Mouse (Mus musculus) hindbrain, embryonic 12.5 days (tissue): Measurements from ENCODE around the gene Nrgn. TPM values are rescaled to one million over a fixed set of nuclear protein-coding genes. Genes with fewer than 3 reads are reported as not detected.

Experiments
- ATAC-seq: fragments of 200-750 bp; cut with Nextera tagmentation; 2 replicates; pipeline ENCODE4 v1.8.0; 2017; ENCODE audit warnings: moderate TSS enrichment; ENCODE audit not compliant: low FRiP score
- H3K27ac ChIP-seq: fragments of 300-500 bp; sonication (generic); 2 replicates; pipeline ENCODE4 v1.5.1; 2016; ENCODE audit warnings: mild to moderate bottlenecking
- H3K27me3 ChIP-seq: fragments of 300-500 bp; sonication (generic); 2 replicates; pipeline ENCODE4 v1.6.1; 2016; ENCODE audit warnings: mild to moderate bottlenecking
- H3K36me3 ChIP-seq: fragments of 300-500 bp; sonication (generic); 2 replicates; pipeline ENCODE4 v1.6.1; 2016; ENCODE audit warnings: mild to moderate bottlenecking
- H3K4me1 ChIP-seq: fragments of 300-500 bp; sonication (generic); 2 replicates; pipeline ENCODE4 v1.6.1; 2016
- H3K4me2 ChIP-seq: fragments of 300-500 bp; sonication (generic); replicated peaks from 2 replicates; pipeline ENCODE4 v1.6.1; 2016; ENCODE audit warnings: mild to moderate bottlenecking
- H3K4me3 ChIP-seq: fragments of 300-500 bp; sonication (generic); 2 replicates; pipeline ENCODE4 v1.5.1; 2016; ENCODE audit warnings: mild to moderate bottlenecking
- H3K9ac ChIP-seq: fragments of 300-500 bp; sonication (generic); 2 replicates; pipeline ENCODE4 v1.6.1; 2016; ENCODE audit warnings: mild to moderate bottlenecking, moderate library complexity
- H3K9me3 ChIP-seq: fragments of 300-500 bp; sonication (generic); replicated peaks from 2 replicates; pipeline ENCODE4 v1.6.1; 2016; ENCODE audit warnings: mild to moderate bottlenecking
- WGBS: fragments of 180-500 bp; shearing (Covaris S2); methylation state at CpG from one replicate; pipeline ENCODE4 v1.1.7; 2016; 5-methylcytosine and 5-hydroxymethylcytosine counted together
- polyA plus RNA-seq: library from polyadenylated mRNA; unstranded; fragments of >200 nt; fragmentation: Nextera tagmentation; extraction: Ambion mirVana; gene quantifications from 2 replicates; pipeline ENCODE4 v1.2.1, GENCODE M21; 2016

Gene Nrgn
- polyA plus RNA-seq, 1 experiment from 2014 or later, result 15.5 TPM

GRCm38 (mm10) chr9:37550435-37550834, 2.3 kb downstream of the Nrgn start:
- H3K4me3 ChIP-seq, result no peak overlapping the region
- H3K36me3 ChIP-seq, result no peaks in the 10 kb centered on the region
- WGBS, result 50% methylated on average over 1 of the region's 1 CpGs
- H3K9ac ChIP-seq, result no peak overlapping the region
- H3K27ac ChIP-seq, result no peak overlapping the region
- H3K27me3 ChIP-seq, result peaks cover 98% of the 10 kb centered on the region
- ATAC-seq, result no peak
- peaks cover 24% of the 10 kb centered on the region for H3K4me1 ChIP-seq
- no peaks in the 10 kb centered on the region for H3K9me3 ChIP-seq
- H3K4me2 ChIP-seq, result no peak overlapping the region

GRCm38 (mm10) chr9:37546889-37547288, 5.8 kb downstream of the Nrgn start:
- ATAC-seq, result no peak
- WGBS, result 85% methylated on average over 1 of the region's 1 CpGs
- peaks cover 94% of the 10 kb centered on the region for H3K27me3 ChIP-seq

GRCm38 (mm10) chr9:37545847-37546452, 6.8 kb downstream of the Nrgn start:
- Histone ChIP-seq H3K9me3 (no peaks in the 10 kb centered on the region), H3K27ac (no peak overlapping the region), H3K4me1 (peaks cover 18% of the 10 kb centered on the region), H3K4me3 (peak overlapping the region; percentile 12; the same call in 1 of the 2 replicates), H3K9ac (no peak overlapping the region), H3K36me3 (no peaks in the 10 kb centered on the region), H3K27me3 (peaks cover 85% of the 10 kb centered on the region), H3K4me2 (peak overlapping the region; percentile 27)
- 8% methylated on average over 27 of the region's 27 CpGs for WGBS
- ATAC-seq, result no peak

More at GRCm38 (mm10) chr9:37546889-37547288, 5.8 kb downstream of the Nrgn start:
- no peak overlapping the region for H3K9ac ChIP-seq
- no peak overlapping the region for H3K4me2 ChIP-seq
- no peak overlapping the region for H3K27ac ChIP-seq
- H3K9me3 ChIP-seq, result no peaks in the 10 kb centered on the region
- H3K4me3 ChIP-seq, result no peak overlapping the region
- H3K36me3 ChIP-seq, result no peaks in the 10 kb centered on the region
- H3K4me1 ChIP-seq, result peaks cover 22% of the 10 kb centered on the region

GRCm38 (mm10) chr9:37545166-37545610, 7.5 kb downstream of the Nrgn start:
- Histone ChIP-seq H3K9ac (peak overlapping the region; percentile 35), H3K9me3 (no peaks in the 10 kb centered on the region), H3K36me3 (no peaks in the 10 kb centered on the region), H3K4me2 (peak overlapping the region; percentile 53), H3K4me3 (peak overlapping the region; percentile 27), H3K27ac (no peak overlapping the region), H3K4me1 (peaks cover 18% of the 10 kb centered on the region), H3K27me3 (peaks cover 77% of the 10 kb centered on the region)
- peak; percentile 49 for ATAC-seq
- 5% methylated on average over 17 of the region's 17 CpGs for WGBS

- Histone ChIP-seq H3K4me2 (peak overlapping the region; percentile 53), H3K4me1 (peaks cover 18% of the 10 kb centered on the region), H3K9ac (peak overlapping the region; percentile 35), H3K4me3 (peak overlapping the region; percentile 27), H3K36me3 (no peaks in the 10 kb centered on the region), H3K9me3 (no peaks in the 10 kb centered on the region), H3K27ac (no peak overlapping the region), H3K27me3 (peaks cover 72% of the 10 kb centered on the region)
- WGBS, result under 1% methylated on average over 29 of the region's 29 CpGs
- ATAC-seq, result peak; percentile 51
These were observed 8.1 kb downstream of the Nrgn start for GRCm38 (mm10) chr9:37544447-37545165.

- H3K4me3 ChIP-seq, result peak overlapping the region; percentile 27; the same call in 1 of the 2 replicates
- WGBS, result 30% methylated on average over 12 of the region's 12 CpGs
- peaks cover 18% of the 10 kb centered on the region for H3K4me1 ChIP-seq
- no peaks in the 10 kb centered on the region for H3K9me3 ChIP-seq
- no peaks in the 10 kb centered on the region for H3K36me3 ChIP-seq
- no peak overlapping the region for H3K27ac ChIP-seq
- ATAC-seq, result 0 out of 2 replicates have a peak, but pooled peaks have one; percentile 14
- H3K27me3 ChIP-seq, result peaks cover 69% of the 10 kb centered on the region
- peak overlapping the region; percentile 53 for H3K4me2 ChIP-seq
- 0 out of 2 replicates have a peak overlapping the region, but pooled peaks have one; percentile 13 for H3K9ac ChIP-seq
These were observed 8.7 kb downstream of the Nrgn start for GRCm38 (mm10) chr9:37543869-37544440.

- Histone ChIP-seq H3K27me3 (peaks cover 59% of the 10 kb centered on the region), H3K36me3 (no peaks in the 10 kb centered on the region), H3K9ac (no peak overlapping the region), H3K27ac (no peak overlapping the region), H3K4me2 (no peak overlapping the region), H3K4me3 (no peak overlapping the region), H3K4me1 (peaks cover 18% of the 10 kb centered on the region), H3K9me3 (no peaks in the 10 kb centered on the region)
- no peak for ATAC-seq
- WGBS, result 79% methylated on average over 7 of the region's 7 CpGs
These were observed 10.7 kb downstream of the Nrgn start for GRCm38 (mm10) chr9:37541851-37542642.

- no peak overlapping the region for H3K4me2 ChIP-seq
- no peak overlapping the region for H3K9ac ChIP-seq
- no peak for ATAC-seq
- H3K27me3 ChIP-seq, result peaks cover 51% of the 10 kb centered on the region
- no peaks in the 10 kb centered on the region for H3K9me3 ChIP-seq
- 81% methylated on average over 6 of the region's 6 CpGs for WGBS
- H3K4me3 ChIP-seq, result no peak overlapping the region
- H3K36me3 ChIP-seq, result no peaks in the 10 kb centered on the region
- H3K4me1 ChIP-seq, result peaks cover 18% of the 10 kb centered on the region
- H3K27ac ChIP-seq, result no peak overlapping the region
These were observed 11.8 kb downstream of the Nrgn start for GRCm38 (mm10) chr9:37540701-37541575.

GRCm38 (mm10) chr9:37540226-37540625, 12.5 kb downstream of the Nrgn start:
- Histone ChIP-seq H3K4me3 (no peak overlapping the region), H3K27me3 (peaks cover 44% of the 10 kb centered on the region)

GRCm38 (mm10) chr9:37539170-37540025, 13.3 kb downstream of the Nrgn start, which contains the start of gene Vsig2:
Gene Vsig2, plus strand, starts transcription at chr9:37539255.
- Histone ChIP-seq H3K4me2 (no peak within 1 kb of the TSS), H3K9me3 (no peaks in the 10 kb centered on the region), H3K27ac (no peak within 1 kb of the TSS), H3K4me1 (peaks cover 5% of the 10 kb centered on the region; the same call in 1 of the 2 replicates), H3K36me3 (no peaks in the 10 kb centered on the region), H3K4me3 (no peak within 1 kb of the TSS), H3K9ac (no peak within 1 kb of the TSS), H3K27me3 (peaks cover 38% of the 10 kb centered on the region)
- ATAC-seq, result 0 out of 2 replicates have a peak, but pooled peaks have one; percentile 17
- 44% methylated on average over 23 of the region's 23 CpGs for WGBS

More at GRCm38 (mm10) chr9:37540226-37540625, 12.5 kb downstream of the Nrgn start:
- Histone ChIP-seq H3K27ac (no peak overlapping the region), H3K4me2 (no peak overlapping the region), H3K9ac (no peak overlapping the region), H3K4me1 (peaks cover 12% of the 10 kb centered on the region), H3K9me3 (no peaks in the 10 kb centered on the region), H3K36me3 (no peaks in the 10 kb centered on the region)
- no peak for ATAC-seq
- WGBS, result 91% methylated on average over 4 of the region's 4 CpGs
